Mouse (Mus musculus) olfactory bulb, adult 2 months (tissue): Measurements from ENCODE around the gene Ptrh1. TPM values are rescaled to one million over a fixed set of nuclear protein-coding genes. Genes with fewer than 3 reads are reported as not detected.

ENCODE experiments used
- H3K27ac ChIP-seq: fragments of 200-500 bp; 2 replicates; pipeline ENCODE4 v1.5.1; 2012; ENCODE audit warnings: low read depth, low read length; ENCODE audit not compliant: insufficient read depth
- H3K4me1 ChIP-seq: fragments of 200-500 bp; 2 replicates; pipeline ENCODE4 v1.6.1; 2012; ENCODE audit warnings: low read length; ENCODE audit not compliant: control insufficient read depth, insufficient read depth
- H3K4me3 ChIP-seq: fragments of 200-500 bp; 2 replicates; pipeline ENCODE4 v1.5.1; 2012; ENCODE audit warnings: mild to moderate bottlenecking, low read depth, low read length, moderate library complexity; ENCODE audit not compliant: insufficient read depth
- CTCF ChIP-seq: fragments of 200-500 bp; IDR thresholded peaks from 2 replicates; pipeline ENCODE4 v1.5.1; 2012; ENCODE audit warnings: low read depth, mild to moderate bottlenecking, low read length, moderate library complexity; ENCODE audit not compliant: insufficient read depth
- POLR2A ChIP-seq: fragments of 200-500 bp; IDR thresholded peaks from 2 replicates; pipeline ENCODE4 v1.6.1; 2012; ENCODE audit warnings: mild to moderate bottlenecking, low read depth, low read length, moderate library complexity; ENCODE audit not compliant: insufficient read depth
- WGBS: fragments of 180-500 bp; shearing (Covaris S2); methylation state at CpG from one replicate; pipeline ENCODE4 v1.1.7; 2018; 5-methylcytosine and 5-hydroxymethylcytosine counted together
- polyA plus RNA-seq: library from polyadenylated mRNA; stranded (reverse); fragments of >200 nt; gene quantifications from 2 replicates; pipeline ENCODE4 v1.2.4, GENCODE M21; 2012; ENCODE audit warnings: low replicate concordance; ENCODE audit not compliant: missing spikeins, insufficient read depth, insufficient read length

The Ptrh1 gene
- polyA plus RNA-seq, 1 experiment = not detected

GRCm38 (mm10) chr2:32763353-32763752, 12.2 kb upstream of the Ptrh1 start:
- Histone ChIP-seq H3K4me3 (no peak overlapping the region), H3K4me1 (peaks cover 6% of the 10 kb centered on the region), H3K27ac (no peak overlapping the region)
- WGBS = 71% methylated on average over 3 of the region's 3 CpGs
- no peak for TF ChIP-seq POLR2A
- TF ChIP-seq CTCF = no peak

- Histone ChIP-seq H3K4me3 (no peak overlapping the region), H3K4me1 (0 out of 2 replicates have a peak, but pooled peaks cover 3% of the 10 kb centered on the region), H3K27ac (no peak overlapping the region)
- no peak for TF ChIP-seq CTCF
- TF ChIP-seq POLR2A = no peak
- 91% methylated on average over 12 of the region's 12 CpGs for WGBS
Observed at GRCm38 (mm10) chr2:32767241-32767640, 8.3 kb upstream of the Ptrh1 start.

GRCm38 (mm10) chr2:32768661-32769285, 6.8 kb upstream of the Ptrh1 start:
- 63% methylated on average over 19 of the region's 19 CpGs for WGBS
- Histone ChIP-seq H3K27ac (no peak overlapping the region), H3K4me1 (peaks cover 3% of the 10 kb centered on the region; the same call in 1 of the 2 replicates), H3K4me3 (no peak overlapping the region)
- TF ChIP-seq CTCF (no peak), POLR2A (no peak)

- TF ChIP-seq CTCF = no peak
- no peak for TF ChIP-seq POLR2A
Observed at GRCm38 (mm10) chr2:32769327-32770085, 6.1 kb upstream of the Ptrh1 start.

GRCm38 (mm10) chr2:32771886-32772285, 3.7 kb upstream of the Ptrh1 start:
- H3K4me1 ChIP-seq = peaks cover 16% of the 10 kb centered on the region
- no peak for TF ChIP-seq CTCF
- TF ChIP-seq POLR2A = no peak
- 51% methylated on average over 12 of the region's 12 CpGs for WGBS

More at GRCm38 (mm10) chr2:32769327-32770085, 6.1 kb upstream of the Ptrh1 start:
- H3K4me1 ChIP-seq = peaks cover 3% of the 10 kb centered on the region
- no peak overlapping the region for H3K4me3 ChIP-seq
- WGBS = 67% methylated on average over 5 of the region's 5 CpGs
- no peak overlapping the region for H3K27ac ChIP-seq

GRCm38 (mm10) chr2:32772626-32773279, 2.8 kb upstream of the Ptrh1 start:
- Histone ChIP-seq H3K27ac (no peak overlapping the region), H3K4me3 (no peak overlapping the region), H3K4me1 (peaks cover 16% of the 10 kb centered on the region)
- TF ChIP-seq CTCF (no peak), POLR2A (no peak)
- 89% methylated on average over 8 of the region's 8 CpGs for WGBS

More at GRCm38 (mm10) chr2:32771886-32772285, 3.7 kb upstream of the Ptrh1 start:
- Histone ChIP-seq H3K4me3 (no peak overlapping the region), H3K27ac (no peak overlapping the region)

GRCm38 (mm10) chr2:32776192-32776591, 606 bp downstream of the Ptrh1 start:
- H3K4me3 ChIP-seq = peak overlapping the region; percentile 84
- 18% methylated on average over 22 of the region's 22 CpGs for WGBS

GRCm38 (mm10) chr2:32778081-32778480, 2.5 kb downstream of the Ptrh1 start:
- WGBS = 93% methylated on average over 6 of the region's 6 CpGs
- peaks cover 19% of the 10 kb centered on the region for H3K4me1 ChIP-seq
- H3K27ac ChIP-seq = no peak overlapping the region
- TF ChIP-seq CTCF = no peak
- no peak overlapping the region for H3K4me3 ChIP-seq

More at GRCm38 (mm10) chr2:32776192-32776591, 606 bp downstream of the Ptrh1 start:
- Histone ChIP-seq H3K27ac (no peak overlapping the region), H3K4me1 (peaks cover 19% of the 10 kb centered on the region)
- TF ChIP-seq CTCF (no peak), POLR2A (no peak)

- WGBS = 14% methylated on average over 8 of the region's 8 CpGs
- H3K4me3 ChIP-seq = no peak overlapping the region
- no peak overlapping the region for H3K27ac ChIP-seq
- TF ChIP-seq CTCF (peak; percentile 68), POLR2A (no peak)
- peaks cover 23% of the 10 kb centered on the region for H3K4me1 ChIP-seq
Observed at GRCm38 (mm10) chr2:32779131-32779530, 3.5 kb downstream of the Ptrh1 start.
